Mouse (Mus musculus) bone marrow, adult 2 months (tissue): ENCODE measurements around the gene Arap2. TPM values are rescaled to one million over a fixed set of nuclear protein-coding genes. Genes with fewer than 3 reads are reported as not detected.
A peak's percentile ranks its signal among the peaks of the same experiment; 100 is the strongest.

Experiments
- H3K27ac ChIP-seq: fragments of 200-500 bp; 2 replicates; pipeline ENCODE4 v1.5.1; 2012; ENCODE audit warnings: low read depth, mild to moderate bottlenecking, control low read depth, inconsistent platforms, low read length; ENCODE audit not compliant: control insufficient read depth, poor library complexity, insufficient read depth
- H3K4me1 ChIP-seq: fragments of 200-500 bp; 2 replicates; pipeline ENCODE4 v1.6.1; 2011; ENCODE audit warnings: low read length; ENCODE audit not compliant: control insufficient read depth, insufficient read depth
- H3K4me3 ChIP-seq: fragments of 200-500 bp; replicated peaks from 2 replicates; pipeline ENCODE3; 2011; ENCODE audit warnings: mild to moderate bottlenecking, low read depth, low read length, control low read depth; ENCODE audit not compliant: control insufficient read depth
- CTCF ChIP-seq: fragments of 200-500 bp; IDR thresholded peaks from 2 replicates; pipeline ENCODE4 v1.5.1; 2011; ENCODE audit warnings: low read length, control low read depth; ENCODE audit not compliant: control insufficient read depth, insufficient read depth
- POLR2A ChIP-seq: fragments of 200-500 bp; IDR thresholded peaks from 2 replicates; pipeline ENCODE4 v1.6.1; 2011; ENCODE audit warnings: low read depth, mild to moderate bottlenecking, control low read depth, low read length, borderline replicate concordance; ENCODE audit not compliant: control insufficient read depth
- WGBS: fragments of 180-500 bp; shearing (Covaris S2); methylation state at CpG from one replicate; pipeline ENCODE4 v1.1.7; 2018; 5-methylcytosine and 5-hydroxymethylcytosine counted together
- polyA plus RNA-seq: library from polyadenylated mRNA; stranded (reverse); fragments of >200 nt; gene quantifications from 2 replicates; pipeline ENCODE4 v1.2.4, GENCODE M21; 2011; ENCODE audit warnings: low replicate concordance; ENCODE audit not compliant: missing spikeins, insufficient read depth, insufficient read length

Gene Arap2
- 6.0 and 8.4 TPM in 2 replicates for polyA plus RNA-seq

DNA sequence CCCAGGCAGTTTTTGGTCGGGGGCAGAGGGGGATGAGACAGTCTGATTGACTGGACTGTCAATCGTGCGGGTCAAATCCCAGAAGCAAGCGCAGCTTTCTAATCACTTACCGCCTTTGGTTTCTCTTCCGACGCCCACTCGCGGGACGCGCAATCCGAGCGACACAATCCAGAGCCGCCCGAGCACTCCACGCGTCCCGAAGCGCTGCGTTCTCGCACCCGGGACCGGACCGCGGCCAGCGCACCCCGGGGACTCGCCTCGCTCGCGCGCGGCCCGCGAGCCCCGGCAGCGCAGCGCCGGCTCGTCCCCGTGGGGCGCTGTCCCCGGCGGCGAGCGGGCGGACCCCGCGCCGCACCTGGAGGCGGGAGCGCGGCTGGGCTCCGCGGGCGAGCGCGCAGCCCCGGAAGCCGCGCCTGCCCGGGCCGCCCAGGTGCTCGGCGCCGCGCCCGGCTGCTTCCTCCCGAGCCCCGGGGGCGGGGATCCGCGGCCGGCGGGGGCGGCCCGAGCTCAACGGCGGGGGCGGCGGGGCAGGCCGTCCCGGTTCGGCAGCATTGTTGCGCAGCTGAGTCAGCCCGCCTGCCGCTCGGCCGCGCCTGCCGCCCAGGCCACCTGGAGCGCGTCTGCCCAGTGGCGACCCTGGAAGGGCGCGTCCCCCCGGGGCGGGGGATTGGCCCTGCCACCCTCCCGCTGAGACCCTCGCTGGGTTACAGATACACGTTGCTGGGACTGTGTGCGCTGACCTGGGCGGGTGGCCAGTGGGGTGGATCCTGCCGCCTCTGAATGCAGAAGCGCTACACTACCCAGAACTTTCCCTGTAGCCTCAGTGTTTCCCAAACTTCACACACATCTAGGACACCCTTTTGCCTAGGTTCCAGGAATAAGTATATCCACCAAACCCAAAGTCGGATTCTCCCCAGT lies at the start of gene Arap2:
Gene Arap2, minus strand, starts transcription at position 376 of the 918 bp plus-strand sequence.
- Histone ChIP-seq H3K27ac (peak within 1 kb of the TSS; percentile 78), H3K4me3 (peak within 1 kb of the TSS; percentile 79), H3K4me1 (no peaks in the 10 kb centered on the region; the same call in 1 of the 2 replicates)
- WGBS: 2% methylated on average over 95 of the region's 106 CpGs
- TF ChIP-seq CTCF (no peak), POLR2A (no peak)

DNA sequence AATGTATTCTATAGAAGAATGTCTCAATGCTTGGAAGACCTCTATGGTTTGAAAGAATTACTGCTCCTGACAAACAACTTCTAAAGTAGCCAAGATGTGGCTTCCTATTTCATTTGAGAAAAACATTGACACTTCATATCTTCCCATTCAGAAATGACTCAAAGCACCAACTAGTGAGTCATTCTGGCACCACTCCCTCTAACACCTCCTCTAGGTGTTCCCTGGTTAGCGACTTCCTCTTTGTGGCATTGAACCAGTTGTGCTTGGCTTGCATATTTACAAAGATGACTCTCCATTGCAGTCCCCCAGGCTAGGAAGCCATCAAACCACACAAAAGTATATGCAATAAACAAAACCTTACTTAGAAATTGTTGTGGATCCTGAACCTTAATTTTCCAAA lies 49.8 kb upstream of the Arap2 start:
- WGBS: 0% methylated on average over 1 of the region's 1 CpGs
- no peak overlapping the region for H3K27ac ChIP-seq
- H3K4me3 ChIP-seq: no peak overlapping the region
- no peak for TF ChIP-seq POLR2A
- TF ChIP-seq CTCF: no peak
- no peaks in the 10 kb centered on the region for H3K4me1 ChIP-seq

DNA sequence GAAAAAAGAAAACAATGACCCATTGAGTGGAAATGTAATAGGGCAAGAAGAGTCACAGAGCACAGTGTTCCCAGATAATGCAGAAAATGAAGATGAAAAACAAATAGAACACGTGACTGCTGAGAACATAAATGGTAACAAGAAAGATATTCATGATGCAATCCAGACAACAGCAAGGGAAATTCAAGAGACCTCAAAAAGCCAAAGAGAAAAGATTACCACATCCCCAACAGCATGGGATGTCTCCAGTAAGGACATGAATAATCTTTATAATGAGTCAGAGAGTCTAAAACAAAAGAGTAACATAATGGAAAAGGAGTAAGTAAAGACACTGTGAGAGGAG lies 48.1 kb upstream of the Arap2 start:
- H3K27ac ChIP-seq: no peak overlapping the region
- TF ChIP-seq POLR2A (no peak), CTCF (no peak)
- no peak overlapping the region for H3K4me3 ChIP-seq
- WGBS: 53% methylated on average over 1 of the region's 1 CpGs
- no peaks in the 10 kb centered on the region for H3K4me1 ChIP-seq

DNA sequence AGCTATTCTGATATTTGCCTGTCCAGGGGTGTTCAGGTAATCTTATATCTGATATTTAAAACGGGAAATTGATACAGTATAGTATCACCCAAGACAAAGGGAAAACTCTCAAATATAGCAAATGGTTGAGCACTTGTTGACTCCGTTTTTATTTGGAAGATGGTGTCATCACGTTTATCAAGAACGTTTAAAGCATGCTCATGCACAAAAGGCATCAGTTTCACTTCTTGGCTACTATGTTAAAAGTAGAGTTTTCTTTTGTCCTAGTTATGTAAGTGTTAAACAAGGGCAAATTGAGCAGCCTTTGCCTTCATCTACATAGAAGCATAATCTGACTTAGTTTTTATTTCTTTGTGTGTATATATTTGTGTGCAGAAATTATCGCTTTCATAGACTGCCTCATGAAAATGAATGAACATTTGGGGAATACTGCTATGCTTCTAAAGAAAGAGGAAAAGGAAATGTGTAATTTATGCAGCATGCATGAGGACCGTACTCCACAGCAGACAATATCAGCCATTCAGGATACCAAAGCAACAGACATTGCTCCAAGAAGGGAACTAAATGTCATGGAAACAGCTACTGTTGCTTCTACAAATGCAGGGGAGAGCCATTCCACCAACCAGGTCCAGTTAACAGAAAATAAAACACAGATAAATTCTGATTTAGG lies 47.6 kb upstream of the Arap2 start, which contains the start of gene Dthd1:
Gene Dthd1, plus strand, starts transcription at position 422 of the 670 bp plus-strand sequence.
- WGBS: 76% methylated on average over 6 of the region's 6 CpGs
- Histone ChIP-seq H3K27ac (no peak within 1 kb of the TSS), H3K4me3 (no peak within 1 kb of the TSS), H3K4me1 (no peaks in the 10 kb centered on the region)
- TF ChIP-seq POLR2A: no peak
- no peak for TF ChIP-seq CTCF

DNA sequence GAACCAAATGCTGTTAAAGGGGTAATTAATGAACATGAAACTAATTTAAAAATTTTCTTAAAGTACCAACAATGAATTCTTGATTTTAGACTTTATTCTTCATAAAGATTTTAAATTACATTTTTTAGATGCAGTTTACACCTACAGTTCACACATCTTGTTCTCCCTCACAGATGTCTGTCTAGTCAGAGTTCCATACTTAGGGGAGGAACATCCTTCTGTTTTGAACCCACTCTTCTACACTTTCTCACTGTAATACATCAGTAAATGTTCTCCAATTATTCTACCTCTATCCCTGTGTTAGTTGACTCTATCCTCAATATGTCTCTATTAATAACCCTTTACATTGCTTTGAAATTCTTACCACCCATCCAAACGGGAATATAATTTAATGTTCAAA lies 26.8 kb upstream of the Arap2 start:
- TF ChIP-seq POLR2A: no peak
- no peak for TF ChIP-seq CTCF
- Histone ChIP-seq H3K4me1 (no peaks in the 10 kb centered on the region), H3K4me3 (no peak overlapping the region), H3K27ac (no peak overlapping the region)
- WGBS: 80% methylated on average over 1 of the region's 1 CpGs

DNA sequence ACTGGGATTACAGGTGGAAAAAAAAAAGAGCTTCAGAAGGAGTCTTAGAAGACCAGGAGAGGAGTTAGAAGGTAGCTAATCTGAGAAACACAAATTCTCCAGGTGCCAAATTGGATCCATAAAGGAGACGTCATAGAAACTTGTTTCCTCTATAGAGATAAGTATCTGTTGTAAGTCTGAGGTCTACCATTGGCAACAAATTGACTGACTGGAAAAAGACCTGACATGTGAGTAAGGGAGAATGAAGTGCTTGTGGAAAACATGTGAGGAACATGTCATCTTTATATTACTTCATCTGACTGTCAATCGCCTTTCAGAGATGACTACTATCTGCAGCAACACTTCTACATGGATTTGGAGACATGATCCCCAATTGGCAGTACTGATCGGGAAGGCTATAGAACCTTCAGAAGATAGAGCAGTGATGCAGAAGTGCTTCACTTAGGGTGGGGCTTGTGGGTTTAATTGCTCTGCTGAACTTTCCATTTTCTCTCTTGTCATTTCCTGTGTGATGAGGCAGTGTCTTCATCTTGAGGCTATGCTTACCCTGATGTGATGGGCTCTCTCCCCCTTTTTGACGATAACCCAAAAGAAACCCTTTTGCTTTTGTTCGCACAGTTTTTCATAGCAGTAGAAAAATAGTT lies 25.1 kb upstream of the Arap2 start:
- TF ChIP-seq POLR2A: no peak
- TF ChIP-seq CTCF: no peak
- 80% methylated on average over 5 of the region's 5 CpGs for WGBS
- Histone ChIP-seq H3K27ac (no peak overlapping the region), H3K4me3 (no peak overlapping the region), H3K4me1 (no peaks in the 10 kb centered on the region)

DNA sequence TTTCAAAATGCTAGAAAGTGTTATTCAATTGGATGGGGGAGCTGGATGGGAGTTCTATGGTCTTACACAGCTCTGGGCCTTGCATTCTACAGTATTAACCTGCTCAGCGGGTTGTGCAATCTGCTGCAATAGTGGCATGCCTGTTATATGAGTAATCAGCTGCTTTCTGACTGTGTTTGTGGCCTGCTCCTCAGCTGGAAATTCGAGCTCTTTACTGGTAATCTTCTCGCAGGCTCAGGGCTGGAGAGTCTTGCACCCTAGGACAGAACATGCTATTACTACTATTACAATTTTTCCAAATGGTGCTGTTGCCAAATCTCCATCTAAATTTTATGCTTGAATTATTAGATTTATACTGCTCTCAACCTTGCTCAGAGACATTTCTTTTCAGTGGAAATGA lies 20.9 kb upstream of the Arap2 start:
- H3K4me1 ChIP-seq: no peaks in the 10 kb centered on the region
- TF ChIP-seq CTCF (no peak), POLR2A (no peak)
- WGBS: 64% methylated on average over 3 of the region's 3 CpGs
- H3K27ac ChIP-seq: no peak overlapping the region
- no peak overlapping the region for H3K4me3 ChIP-seq

DNA sequence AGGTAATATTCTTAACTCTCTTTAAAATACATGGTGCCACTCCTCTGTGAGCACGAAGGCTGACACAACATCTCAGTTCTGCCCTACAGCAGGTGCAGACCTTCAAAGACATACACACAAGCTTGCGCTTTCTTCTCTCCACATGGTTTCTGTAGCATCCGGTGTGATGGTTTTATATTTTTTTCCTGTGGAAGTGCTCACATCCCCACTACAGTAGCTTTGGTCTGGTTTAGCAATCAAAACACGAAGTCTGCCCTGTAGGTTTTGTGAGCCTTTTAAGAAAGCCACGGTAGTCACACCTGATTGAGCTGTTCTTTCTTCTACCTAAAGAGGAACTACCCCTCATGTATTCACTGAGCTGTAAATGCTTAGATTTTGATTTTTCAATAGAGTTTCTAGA lies 12.7 kb upstream of the Arap2 start:
- WGBS: 43% methylated on average over 5 of the region's 5 CpGs
- H3K4me1 ChIP-seq: no peaks in the 10 kb centered on the region; the same call in 1 of the 2 replicates
- TF ChIP-seq CTCF (no peak), POLR2A (no peak)
- H3K27ac ChIP-seq: no peak overlapping the region
- no peak overlapping the region for H3K4me3 ChIP-seq
